Mouse (Mus musculus): ENCODE data around the gene Ptpn5. TPM values are rescaled to one million over a fixed set of nuclear protein-coding genes. Genes with fewer than 3 reads are reported as not detected.

Gene Ptpn5
- total RNA-seq, 2 experiments from 2014 or later = not detected

GRCm38 (mm10) chr7:47061560-47061959, 71.9 kb downstream of the Ptpn5 start:
- no peak for DNase-seq (ENCODE audit: low spot score in 2 of 2)

- no peak for DNase-seq (ENCODE audit: low spot score in 2 of 2)
Measured at GRCm38 (mm10) chr7:47059339-47059738, 74.1 kb downstream of the Ptpn5 start.

DNA sequence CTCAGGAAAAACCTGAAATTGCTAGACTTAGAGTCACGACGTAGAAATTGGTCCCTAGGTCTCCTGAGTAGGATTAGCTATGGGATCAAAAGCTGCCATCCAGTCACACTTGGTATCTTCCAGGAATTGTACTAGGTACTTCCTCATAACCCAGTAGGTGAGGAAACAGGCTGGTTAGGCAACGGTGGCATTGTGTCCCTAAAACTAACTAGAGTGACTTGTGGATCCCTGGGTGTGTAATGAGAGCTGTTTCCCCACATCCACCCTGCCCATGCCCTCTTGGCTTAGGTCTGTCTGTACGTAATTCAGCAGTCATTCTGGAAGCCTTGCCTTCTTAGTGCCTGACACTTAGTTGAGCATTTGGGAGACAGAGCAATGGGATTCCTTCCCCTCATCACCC, 77.2 kb downstream of the Ptpn5 start:
- DNase-seq (ENCODE audit: low spot score in 2 of 2) = no peak

GRCm38 (mm10) chr7:47055744-47056143, 77.7 kb downstream of the Ptpn5 start:
- no peak for DNase-seq (ENCODE audit: low spot score in 2 of 2)

DNA sequence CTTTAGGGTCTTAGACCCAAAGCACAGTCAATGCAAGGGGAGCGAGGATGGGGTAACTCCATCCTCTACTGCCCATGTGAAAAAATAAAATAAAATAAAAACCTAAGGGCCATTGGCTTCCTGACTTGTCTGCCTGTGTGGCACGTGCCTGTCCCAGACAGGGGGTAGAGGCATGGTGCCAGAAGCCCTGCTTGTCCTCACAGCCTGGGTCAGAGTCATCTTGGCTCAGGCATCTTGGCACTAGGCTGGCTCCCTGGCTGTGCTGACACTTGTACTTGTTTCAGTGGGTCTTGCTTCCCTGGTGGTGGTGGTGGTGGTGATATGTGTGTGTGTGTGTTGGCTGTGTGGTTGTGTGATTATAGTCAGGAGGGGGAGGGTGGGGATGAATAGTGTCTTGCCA, 78.8 kb downstream of the Ptpn5 start:
- DNase-seq (ENCODE audit: low spot score in 2 of 2) = no peak

DNA sequence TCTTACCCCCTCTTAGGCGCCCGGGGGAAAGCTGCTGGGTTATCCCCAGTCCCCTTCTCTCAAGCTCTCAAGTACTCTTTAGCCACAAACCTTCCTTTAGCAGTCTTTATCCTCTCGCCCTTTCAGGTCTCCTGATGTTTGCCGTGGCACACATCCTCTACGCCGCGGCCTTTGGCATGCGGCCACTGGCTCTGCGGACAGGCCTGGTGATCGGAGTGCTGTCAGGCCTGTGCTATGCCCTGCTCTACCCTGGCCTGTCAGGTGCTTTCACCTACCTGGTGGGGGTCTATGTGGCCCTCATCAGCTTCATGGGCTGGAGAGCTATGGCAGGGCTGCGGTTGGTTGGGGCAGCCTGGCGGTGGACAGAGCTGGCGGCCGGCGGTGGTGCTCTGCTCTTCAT, 80.2 kb downstream of the Ptpn5 start:
- no peak for DNase-seq (ENCODE audit: low spot score in 2 of 2)

GRCm38 (mm10) chr7:47052276-47052675, 81.2 kb downstream of the Ptpn5 start:
- peak in 1 of 2 experiments; percentile 57 for DNase-seq (ENCODE audit: low spot score in 2 of 2)

DNA sequence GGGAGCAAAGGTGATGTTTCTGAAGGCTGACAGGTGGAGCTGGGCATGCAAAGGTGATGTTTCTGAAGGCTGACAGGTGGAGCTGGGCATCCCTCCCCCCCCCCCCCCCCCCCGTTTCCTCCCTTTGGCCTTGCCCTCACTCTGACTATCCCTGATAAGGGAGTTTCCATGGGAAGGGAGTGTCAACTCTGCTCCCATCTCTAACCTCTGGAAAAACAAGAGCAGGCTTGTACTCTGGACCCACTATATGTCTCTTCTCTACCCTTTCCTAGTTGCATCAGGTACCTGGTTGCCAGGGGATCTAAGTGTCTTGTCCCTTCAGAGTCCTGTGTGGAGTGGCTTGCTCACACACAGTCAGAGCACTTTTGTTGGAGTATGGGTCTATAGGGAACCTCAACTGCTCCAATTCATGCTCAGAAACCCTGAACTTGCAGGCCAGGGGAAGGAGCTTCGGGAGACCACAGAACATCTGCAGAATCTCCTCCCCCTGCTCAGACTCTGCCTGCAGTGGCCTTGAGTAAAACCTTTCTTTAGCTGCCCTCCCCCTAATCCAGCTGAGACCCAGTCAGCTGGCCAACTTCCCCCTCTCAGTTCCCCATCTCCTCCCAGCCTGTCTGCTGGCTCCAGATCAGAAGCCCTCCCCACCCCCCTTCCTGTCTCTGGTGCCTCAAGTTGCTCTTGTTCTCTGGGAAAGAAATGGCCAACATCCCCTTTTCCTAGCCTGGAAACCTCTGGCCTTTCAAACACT, 81.9 kb downstream of the Ptpn5 start:
- peak; percentile 47 to 74 for DNase-seq (ENCODE audit: low spot score in 2 of 2)

DNA sequence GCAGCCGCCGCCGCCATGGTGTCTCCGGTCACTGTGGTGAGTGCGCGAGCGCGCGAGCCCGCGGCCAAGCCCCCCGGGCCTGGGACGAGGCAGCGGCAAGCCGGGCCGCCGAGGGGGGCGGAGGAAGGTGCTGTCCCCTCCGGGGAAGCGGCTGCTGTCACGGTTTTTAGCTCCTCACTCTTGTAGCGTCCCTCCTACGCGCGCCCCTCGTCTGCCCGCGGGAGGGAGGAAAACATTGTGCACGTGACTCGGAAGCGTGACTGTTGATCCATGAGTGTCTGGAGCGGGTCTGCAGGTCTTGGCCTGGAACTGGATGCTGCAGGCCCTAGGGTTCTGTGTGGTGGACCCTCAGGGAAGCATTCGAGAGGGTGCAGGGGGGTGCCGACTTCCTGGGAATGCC, 82.7 kb downstream of the Ptpn5 start:
- peak; percentile 23 to 54 for DNase-seq (ENCODE audit: low spot score in 2 of 2)

DNA sequence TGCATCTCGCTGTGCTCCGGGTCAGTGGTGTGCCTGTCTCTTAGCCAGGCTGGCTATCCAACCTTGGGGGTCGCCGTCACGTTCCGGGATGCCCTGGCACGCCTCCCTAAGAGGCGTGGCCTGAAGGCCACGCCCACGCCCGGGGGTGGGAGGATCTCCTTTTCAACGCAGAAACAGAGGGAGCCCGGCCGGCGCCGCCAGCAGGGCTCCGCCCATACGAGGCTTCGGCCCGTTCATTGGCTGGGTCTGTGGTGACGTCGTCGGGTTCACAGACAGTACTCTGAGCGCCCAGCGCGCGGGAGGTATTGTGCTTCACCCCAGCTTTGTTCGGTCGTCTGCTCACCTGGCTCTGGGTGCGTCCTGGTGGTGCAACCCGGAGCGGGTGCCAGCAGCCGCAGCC, 83.1 kb downstream of the Ptpn5 start, which contains the start of gene Tmem86a:
Gene Tmem86a, plus strand, starts transcription at position 236 of the 400 bp plus-strand sequence.
- peak; percentile 85 to 92 for DNase-seq (ENCODE audit: low spot score in 2 of 2)

- no peak for DNase-seq (ENCODE audit: low spot score in 2 of 2)
Measured at GRCm38 (mm10) chr7:47042823-47043490, 90.5 kb downstream of the Ptpn5 start.

GRCm38 (mm10) chr7:47042121-47042520, 91.4 kb downstream of the Ptpn5 start:
- no peak for DNase-seq (ENCODE audit: low spot score in 2 of 2)

GRCm38 (mm10) chr7:47041706-47042105, 91.8 kb downstream of the Ptpn5 start:
- no peak for DNase-seq (ENCODE audit: low spot score in 2 of 2)

DNA sequence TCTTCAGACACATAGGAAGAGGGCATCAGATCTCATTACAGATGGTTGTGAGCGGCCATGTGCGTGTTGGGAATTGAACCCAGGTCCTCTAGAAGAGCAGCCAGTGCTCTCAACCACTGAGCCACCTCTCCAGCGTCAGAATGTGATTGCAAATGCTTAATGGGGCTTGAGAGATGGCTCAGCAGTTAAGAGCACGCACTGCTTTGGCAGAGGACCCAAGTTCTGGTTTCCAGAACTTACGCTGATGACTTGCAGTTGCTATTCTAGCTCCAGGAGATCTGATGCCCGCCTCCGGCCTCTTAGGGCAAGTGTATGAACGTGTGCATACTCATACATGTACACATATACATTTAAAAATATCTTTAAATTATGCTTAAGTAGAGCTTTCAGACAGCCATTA, 98.1 kb downstream of the Ptpn5 start:
- DNase-seq (ENCODE audit: low spot score in 2 of 2) = no peak

DNA sequence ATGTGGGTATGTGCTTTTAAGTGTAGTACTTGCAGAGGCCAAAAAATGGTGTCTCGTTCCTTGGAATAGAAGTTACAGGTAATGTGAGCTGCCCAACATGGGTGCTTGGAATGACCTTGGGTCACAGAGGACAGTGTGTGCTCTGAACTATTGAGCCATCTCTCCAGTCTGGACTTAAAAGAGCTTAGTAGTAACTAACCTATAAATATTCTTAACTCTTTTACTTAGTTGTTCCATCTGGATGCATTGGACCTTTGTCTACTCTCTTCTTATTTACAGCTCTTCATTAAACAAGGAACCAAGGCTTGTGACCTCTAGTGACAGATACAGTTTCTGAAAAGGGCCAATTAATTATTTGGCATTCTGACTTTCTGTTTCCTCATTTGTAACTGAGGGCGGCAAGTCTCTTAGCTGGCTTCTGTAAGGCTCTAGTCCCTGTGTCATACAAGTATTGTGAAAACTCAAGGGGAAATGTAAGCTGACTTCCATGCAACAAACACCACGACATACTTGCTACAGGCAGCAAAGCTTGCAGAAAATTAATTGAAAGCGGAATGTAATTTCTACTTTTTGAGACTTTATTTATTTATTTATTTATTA, 98.6 kb downstream of the Ptpn5 start:
- no peak for DNase-seq (ENCODE audit: low spot score in 2 of 2)

- no peak for DNase-seq (ENCODE audit: low spot score in 2 of 2)
Measured at GRCm38 (mm10) chr7:47031371-47031770, 102.1 kb downstream of the Ptpn5 start.

DNA sequence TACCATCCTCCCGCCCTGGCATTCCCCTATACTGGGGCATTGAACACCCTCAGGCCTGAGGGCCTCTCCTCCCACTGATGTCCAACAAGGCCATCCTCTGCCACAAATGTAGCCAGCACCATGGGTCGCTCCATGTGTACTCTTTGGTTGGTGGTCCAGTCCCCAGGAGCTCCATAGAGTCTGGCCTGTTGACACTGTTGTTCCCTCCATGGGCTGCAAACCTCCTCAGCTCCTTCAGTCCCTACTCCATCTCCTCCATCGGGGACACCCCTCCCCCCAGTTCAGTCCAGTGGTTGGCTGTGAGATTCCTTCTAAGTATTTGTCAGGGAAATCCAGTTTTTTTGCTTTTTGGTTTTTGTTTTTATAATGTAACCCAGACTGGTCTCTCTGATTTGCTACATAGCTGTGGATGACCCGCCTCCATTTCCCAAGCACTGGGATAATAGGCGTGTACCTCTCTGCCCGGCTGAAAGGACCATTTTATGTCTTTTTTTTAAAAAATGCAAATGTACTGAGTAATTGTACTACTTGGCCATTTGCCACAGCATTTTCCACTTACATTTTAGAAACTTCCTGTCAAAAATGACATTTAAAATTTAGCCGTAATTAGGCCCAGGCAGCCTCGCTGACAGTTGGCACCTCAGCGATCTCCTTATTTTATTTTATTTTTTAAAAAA, 102.8 kb downstream of the Ptpn5 start:
- DNase-seq (ENCODE audit: low spot score in 2 of 2) = no peak

Small RNAs within 50 kb of the gene (microRNA-seq; reads per million reads assigned to microRNA genes)
- not detected for gene Mir7056

Other genes starting within 250 kb of the Ptpn5 start
- gene Tsg101, start 213.7 kb downstream of the Ptpn5 start, total RNA-seq (2021) = 10 to 100 TPM; 67.3 to 72.0 TPM
- gene Uevld, start 175.2 kb downstream of the Ptpn5 start, total RNA-seq (2021) = 10 to 100 TPM; 11.3 to 13.0 TPM
- gene Gm9999, start 150.1 kb downstream of the Ptpn5 start, total RNA-seq (2021) = not detected
- gene Spty2d1, start 125.3 kb downstream of the Ptpn5 start, total RNA-seq (2021) = 10 to 100 TPM; 18.2 to 20.7 TPM
- 1 to 10 TPM; 9.4 to 9.5 TPM for gene Tmem86a, start 83.1 kb downstream of the Ptpn5 start, total RNA-seq (2021)
- gene Mrgpra6, start 71.2 kb upstream of the Ptpn5 start, total RNA-seq (2021) = not detected
- gene Mrgpra9, start 119.2 kb upstream of the Ptpn5 start, total RNA-seq (2021) = not detected
- not detected for gene Mrgpra1, start 220.6 kb upstream of the Ptpn5 start, total RNA-seq (2021)

Data from gastrocnemius, postnatal 4 days (tissue).